Mouse (Mus musculus) brain, embryonic 14.5 days (tissue): Measurements from ENCODE around the gene Atg10. TPM values are rescaled to one million over a fixed set of nuclear protein-coding genes. Genes with fewer than 3 reads are reported as not detected.

ENCODE experiments used
- DNase-seq: peaks from one replicate; pipeline ENCODE4 v3.0.0-alpha.2; 2011; ENCODE audit warnings: low read depth
- CTCF ChIP-seq: fragments of 200-500 bp; IDR thresholded peaks from 2 replicates; pipeline ENCODE4 v1.5.1; 2012; ENCODE audit warnings: inconsistent platforms, mild to moderate bottlenecking, moderate library complexity, borderline replicate concordance; ENCODE audit not compliant: insufficient read depth, insufficient read length; ENCODE audit errors: extremely low read depth
- POLR2A ChIP-seq: fragments of 200-500 bp; IDR thresholded peaks from 2 replicates; pipeline ENCODE4 v1.6.1; 2012; ENCODE audit warnings: mild to moderate bottlenecking, inconsistent platforms, borderline replicate concordance; ENCODE audit not compliant: poor library complexity, insufficient read depth, insufficient read length, severe bottlenecking; ENCODE audit errors: extremely low read depth
- polyA plus RNA-seq: library from polyadenylated mRNA; depleted of rRNA; stranded (reverse); fragments of >200 nt; gene quantifications from 2 replicates; pipeline ENCODE4 v1.2.3, GENCODE M21; 2012

Atg10 gene
- polyA plus RNA-seq, 1 experiment = 4.9 TPM

DNA sequence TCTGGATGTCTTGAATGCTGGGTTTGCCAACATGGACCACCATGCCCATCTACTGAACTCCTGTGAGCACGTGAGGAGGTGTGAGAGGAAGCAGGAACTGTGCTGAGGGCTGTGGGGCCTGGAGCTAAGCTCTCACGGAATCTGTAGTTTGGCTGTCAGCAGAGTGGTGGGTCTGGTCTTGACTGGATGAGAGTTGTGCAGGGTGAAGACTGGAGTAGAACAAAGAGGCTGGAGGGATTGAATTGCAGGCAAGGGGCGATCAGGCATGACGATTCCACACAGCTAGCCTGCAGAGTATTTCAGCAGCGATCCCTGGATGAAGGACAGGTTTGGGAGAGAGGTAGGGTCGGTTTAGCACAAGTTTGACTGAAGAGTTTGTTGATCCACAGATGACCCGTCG lies 10.8 kb downstream of the Atg10 start:
- no peak for DNase-seq
- TF ChIP-seq CTCF = no peak
- TF ChIP-seq POLR2A = no peak

DNA sequence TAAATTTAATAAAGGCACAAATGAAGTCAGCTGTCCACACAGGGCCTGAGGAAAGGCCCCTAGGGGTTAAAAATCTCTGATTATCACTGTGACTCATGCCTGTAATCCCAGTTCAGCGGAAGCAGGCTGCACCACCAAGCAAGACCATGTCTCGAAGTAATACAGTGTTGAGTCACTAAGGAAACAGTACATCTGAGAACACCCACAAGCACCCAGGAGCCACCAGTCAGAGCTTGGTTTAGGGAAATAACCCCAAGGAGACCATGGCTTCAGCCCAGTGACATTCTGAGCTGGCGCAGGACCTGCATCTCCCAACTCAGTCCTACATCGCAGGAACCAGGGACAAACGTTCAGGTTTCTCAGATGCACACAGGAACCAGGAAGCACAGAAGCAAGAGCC lies 17.5 kb downstream of the Atg10 start:
- no peak for DNase-seq
- TF ChIP-seq POLR2A (no peak), CTCF (no peak)

DNA sequence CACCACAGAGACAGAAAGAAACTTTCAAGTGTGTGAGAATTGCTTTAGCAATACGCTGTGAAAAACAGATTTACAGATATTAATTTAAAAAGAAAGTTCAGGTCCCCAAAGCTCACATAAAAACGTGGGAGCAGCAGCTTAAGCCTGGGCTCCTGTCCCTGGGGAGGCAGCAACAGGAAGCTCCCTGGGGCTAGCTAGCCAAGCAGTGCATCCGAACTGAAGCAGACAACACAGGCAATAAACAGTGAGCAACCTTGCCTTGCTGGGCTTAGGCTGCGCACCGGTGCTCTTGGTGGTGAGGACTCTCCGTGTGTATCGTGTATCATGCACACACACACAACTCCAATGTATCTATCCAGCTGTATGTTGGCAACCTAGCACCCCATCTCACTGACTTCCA lies 21.2 kb downstream of the Atg10 start:
- no peak for TF ChIP-seq POLR2A
- no peak for TF ChIP-seq CTCF
- no peak for DNase-seq

DNA sequence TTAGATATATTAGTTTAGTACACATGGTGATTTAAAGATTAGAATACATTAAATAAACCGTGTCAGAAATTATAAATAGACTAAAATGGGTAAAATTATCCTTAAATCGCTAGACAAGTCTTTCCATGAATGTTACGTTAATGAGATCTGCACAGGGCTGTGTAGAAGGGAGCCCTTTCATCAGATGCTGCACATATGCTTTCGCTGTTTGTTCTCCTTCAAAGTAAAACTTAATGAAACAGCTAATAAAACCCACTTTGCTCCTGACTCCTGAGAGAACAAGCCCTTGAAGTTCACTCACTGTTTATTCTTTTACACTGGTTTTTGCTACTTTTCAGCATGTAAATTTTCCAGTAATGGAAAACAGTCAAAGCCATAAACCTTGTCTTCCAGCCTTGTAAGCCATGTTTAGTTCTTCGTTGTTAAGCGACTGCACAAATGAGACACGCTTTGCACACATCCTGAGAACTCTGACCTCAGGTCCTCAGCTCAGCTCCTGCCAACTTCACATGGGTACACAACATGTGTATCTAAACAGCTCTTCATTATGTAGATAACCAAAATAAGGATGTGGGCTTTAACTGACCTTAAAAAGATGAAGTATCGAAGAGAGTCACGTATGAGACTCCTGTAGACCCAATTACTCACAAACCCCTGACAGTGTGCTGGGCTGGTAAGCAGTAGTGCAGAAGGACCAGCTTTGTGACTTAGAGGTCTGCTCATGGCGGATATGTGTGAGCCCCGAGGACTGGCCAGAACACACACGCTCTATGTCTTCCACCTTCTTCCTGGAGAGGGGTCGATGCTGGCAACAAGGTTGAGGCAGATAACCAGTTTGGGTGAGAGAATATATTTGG lies 36.2 kb downstream of the Atg10 start:
- TF ChIP-seq CTCF = no peak
- no peak for TF ChIP-seq POLR2A
- no peak for DNase-seq

DNA sequence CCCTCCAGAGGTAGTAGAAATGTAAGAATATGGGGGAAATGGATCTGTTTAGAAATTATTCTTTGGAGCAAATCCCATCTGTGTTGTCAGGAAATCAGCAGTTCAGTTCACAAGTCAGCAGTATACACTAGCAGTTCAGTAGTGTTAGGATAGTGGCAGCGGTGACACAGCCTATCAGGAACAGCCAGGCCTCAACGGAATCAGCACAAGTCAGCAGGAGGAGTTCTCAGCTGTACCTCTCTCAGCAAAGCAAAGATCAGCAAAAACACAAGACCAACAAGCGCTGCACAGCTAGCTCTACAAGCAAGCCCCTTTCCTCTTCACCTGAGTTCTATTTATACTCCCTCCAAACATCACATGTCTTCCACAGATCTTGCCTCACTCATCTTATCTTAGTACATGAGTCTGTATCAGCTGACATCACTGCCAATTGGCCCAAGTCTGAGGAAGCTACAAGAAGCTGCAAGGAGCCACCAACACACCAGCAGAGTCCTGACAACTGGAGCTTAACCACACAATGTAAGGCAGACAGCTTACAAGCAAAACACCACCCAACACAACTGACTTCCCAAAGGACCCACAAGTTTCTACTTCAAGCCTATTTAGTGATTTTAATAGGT lies 38.4 kb downstream of the Atg10 start:
- TF ChIP-seq CTCF (no peak), POLR2A (no peak)
- DNase-seq = no peak

DNA sequence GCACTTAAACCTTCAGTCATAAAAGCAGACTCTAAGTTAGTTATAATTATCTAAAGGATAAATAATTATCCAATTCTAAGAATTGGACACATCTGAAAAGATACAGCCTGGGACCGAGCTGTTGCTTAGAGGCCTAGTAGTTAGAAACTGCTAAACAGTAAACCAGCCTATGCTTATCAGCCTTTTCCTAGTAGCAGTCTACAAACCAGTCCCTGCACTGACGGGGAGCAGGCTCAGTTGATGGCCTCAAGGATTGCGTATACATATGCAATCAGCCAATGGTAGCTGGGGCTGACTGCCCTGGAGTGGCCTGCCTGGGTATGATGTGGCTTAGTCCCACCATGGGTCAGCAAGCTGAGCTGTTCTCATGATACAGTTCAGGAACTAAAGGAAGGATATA lies 39.5 kb downstream of the Atg10 start:
- no peak for TF ChIP-seq CTCF
- no peak for TF ChIP-seq POLR2A
- no peak for DNase-seq

DNA sequence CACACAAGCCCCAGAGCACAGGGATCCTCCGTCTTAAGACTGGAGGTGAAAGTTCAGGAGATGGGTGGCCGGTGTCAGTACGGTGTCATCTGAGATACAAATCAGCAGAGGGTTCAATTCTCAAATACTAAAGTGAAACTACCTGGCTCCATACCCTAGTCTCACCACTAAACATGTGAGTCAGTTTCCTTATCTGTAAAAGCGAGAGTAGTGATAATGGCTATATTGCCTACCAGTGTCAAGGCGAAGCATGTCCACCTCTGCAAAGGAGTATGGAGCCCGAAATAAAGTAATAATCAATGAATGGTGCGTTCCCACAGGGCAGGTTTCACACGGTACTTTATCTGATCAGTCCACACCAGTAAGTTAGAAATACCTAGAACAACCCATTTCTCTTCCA lies 43.4 kb downstream of the Atg10 start:
- TF ChIP-seq CTCF (no peak), POLR2A (no peak)
- no peak for DNase-seq

DNA sequence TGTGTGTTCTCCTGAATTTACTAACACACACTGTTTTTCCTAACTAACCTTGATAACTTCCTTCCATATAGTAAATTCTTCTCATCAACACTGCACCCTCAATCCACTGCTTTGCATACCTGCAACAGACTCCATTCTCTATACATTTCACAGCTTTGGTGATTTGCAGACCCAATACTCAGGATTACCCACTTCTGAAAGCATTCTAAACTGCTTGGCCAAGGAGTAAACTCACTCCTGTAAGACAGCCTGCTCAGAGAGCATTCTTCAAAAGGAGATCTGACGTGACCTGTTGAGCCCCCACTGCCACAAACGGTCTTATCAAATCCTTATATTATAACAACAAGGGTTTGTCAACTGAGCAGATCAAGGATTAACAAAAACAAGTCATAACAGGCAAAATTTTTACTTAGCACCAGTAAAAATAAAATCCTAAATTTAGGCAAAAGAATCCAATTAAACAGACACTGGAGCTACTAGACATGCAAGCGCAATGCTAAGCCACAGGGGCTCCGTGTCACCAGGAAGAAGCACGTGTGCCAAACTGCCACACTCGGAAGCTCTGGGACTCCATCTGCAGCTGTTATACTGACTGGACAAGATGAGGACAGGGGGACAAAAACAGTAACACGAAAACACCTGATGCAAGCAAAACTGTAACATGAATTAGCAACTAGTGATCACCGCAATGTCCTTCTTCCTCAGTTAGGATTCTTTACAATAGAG lies 44.4 kb downstream of the Atg10 start:
- peak; percentile 69 for DNase-seq
- TF ChIP-seq CTCF (no peak), POLR2A (no peak)

DNA sequence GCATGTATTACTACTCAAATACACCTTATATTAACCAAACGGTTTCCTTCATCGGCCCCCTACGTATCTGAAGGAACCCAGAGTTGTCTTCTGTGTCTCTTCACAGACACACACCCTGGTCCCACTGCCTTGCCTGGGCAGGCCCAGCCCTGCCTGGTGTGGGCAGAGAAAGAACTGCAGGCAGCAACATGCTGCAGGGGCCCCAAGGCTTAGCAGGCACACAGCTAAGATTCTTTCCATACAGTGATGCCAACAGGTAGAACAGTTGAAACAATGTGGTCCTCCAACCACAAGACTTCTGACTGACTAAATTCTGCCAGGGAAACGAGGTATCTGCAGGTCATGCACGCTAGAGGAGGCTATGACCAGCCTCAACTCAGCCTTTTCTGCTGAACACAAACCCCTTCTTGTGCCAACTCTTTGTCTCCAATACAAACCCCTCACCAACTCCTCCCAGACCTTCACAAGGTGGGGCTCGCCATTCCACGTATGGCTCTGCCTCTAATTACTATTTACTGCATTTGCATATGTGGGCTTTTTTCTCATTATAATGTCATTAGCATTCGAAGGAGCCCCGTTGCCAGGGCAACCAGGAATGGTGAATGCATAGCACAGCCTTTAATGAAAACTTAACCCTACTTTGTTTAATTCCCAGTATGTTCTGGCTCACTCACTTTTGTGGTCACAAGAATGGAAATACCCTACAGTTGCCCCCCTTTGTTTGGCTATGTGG lies 45.2 kb downstream of the Atg10 start:
- peak; percentile 95 for DNase-seq
- no peak for TF ChIP-seq POLR2A
- peak; percentile 29; the same call in 1 of the 2 replicates for TF ChIP-seq CTCF

DNA sequence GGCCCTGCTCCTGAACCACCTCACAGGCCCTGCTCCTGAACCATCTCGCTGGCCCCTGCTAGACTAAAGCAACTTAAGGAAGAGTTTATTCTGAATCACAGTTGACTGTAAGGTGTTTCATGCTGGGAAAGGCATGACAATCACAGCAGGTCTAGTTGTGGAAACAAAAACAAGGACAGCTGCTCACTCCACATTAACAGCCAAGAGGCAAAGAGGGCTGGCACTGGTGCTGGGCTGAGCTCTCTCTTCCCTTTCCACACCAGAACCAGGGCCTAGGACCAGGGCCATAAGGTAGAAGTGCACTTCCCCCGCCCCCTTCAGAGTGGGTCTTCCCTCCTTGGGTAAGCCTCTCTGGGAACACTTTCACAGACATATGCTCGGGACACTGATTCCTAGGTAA lies 48.4 kb downstream of the Atg10 start:
- TF ChIP-seq POLR2A (no peak), CTCF (no peak)
- DNase-seq = no peak

DNA sequence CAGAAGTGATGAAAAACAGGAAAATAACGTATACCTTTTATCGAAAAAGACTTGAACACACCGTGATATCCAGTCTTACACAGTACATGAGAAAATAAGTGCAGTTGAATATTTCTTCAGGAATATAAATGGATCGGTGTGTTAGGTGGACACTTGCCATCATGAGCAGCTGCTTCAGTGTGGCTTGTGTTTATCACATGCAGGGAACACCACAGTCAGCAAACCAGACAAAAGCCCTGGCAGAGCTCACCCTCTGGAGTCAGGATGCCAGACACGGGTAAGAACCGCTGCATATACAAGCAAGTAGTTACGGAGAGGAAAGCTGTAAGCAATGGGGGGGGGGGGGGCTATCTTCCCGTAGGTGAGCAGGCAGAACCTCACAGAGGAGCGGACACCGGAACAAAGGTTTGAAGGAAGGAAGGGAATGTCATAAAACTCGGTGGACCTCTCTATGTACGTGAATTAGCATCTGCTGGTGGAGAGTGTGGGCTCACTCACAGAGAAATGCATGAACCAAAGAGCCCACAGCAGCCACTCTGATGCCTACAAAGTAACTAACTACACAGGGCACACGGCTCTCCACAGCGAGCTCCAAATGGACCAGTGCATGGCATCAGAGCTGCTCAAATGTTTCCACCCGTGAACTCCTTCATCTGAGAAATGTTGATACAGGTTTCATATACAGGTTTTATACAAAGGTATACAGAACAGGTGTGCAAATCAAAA lies 51.8 kb downstream of the Atg10 start:
- DNase-seq = peak; percentile 82

DNA sequence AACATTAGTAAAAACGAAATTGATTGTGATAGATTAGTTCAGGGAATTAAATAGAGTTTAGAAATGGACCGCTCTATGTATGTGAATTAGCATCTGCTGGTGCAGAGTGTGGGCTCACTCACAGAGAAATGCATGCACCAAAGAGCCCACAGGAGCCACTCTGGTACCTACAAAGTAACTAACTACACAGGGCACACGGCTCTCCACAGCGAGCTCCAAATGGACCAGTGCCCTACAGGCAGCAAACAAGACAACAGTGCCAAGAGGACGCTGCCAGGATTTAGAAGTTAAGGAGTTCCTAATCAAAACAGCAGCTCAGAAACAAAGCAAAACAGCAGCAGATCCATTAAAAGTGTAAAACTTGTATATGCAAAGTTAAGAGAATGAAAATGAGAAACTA lies 52.6 kb downstream of the Atg10 start:
- TF ChIP-seq CTCF = no peak
- no peak for TF ChIP-seq POLR2A
- DNase-seq = peak; percentile 60

More for the DNA sequence above, 51.8 kb downstream of the Atg10 start:
- TF ChIP-seq POLR2A (no peak), CTCF (no peak)
